Mouse (Mus musculus) megakaryocyte, embryonic 14.5 days (primary cell): ENCODE measurements around the gene Uqcrq.

Source experiments
- FLI1 ChIP-seq: IDR thresholded peaks from 2 replicates; pipeline ENCODE4 v1.6.1; 2012; ENCODE audit warnings: low read length, inconsistent platforms, mixed read lengths
- GATA1 ChIP-seq: IDR thresholded peaks from 3 replicates; pipeline ENCODE4 v1.6.1; 2012; ENCODE audit warnings: mixed read lengths, low read length, inconsistent platforms, borderline replicate concordance

DNA sequence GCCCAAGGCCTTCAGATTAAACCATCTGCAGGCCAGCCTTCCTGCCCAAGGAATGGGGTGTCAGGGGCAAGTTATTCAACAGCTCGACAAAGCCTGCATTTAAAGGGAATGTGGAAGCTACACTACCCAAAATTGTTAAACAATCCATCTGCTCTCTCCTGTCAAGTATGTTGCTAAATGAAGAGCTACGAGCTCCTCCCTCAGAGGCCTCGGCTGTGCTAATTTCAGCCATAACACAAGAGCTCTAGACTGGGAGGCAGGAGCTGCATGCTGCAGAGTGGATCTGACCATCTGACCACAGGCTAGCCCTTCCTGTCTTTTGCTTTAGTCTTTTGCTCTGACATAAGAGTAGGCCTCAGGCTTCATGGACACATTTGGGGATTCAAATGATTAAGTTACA, 5.4 kb downstream of the Uqcrq start:
- TF ChIP-seq GATA1, result no peak
- no peak for TF ChIP-seq FLI1
